Mouse (Mus musculus) right cerebral cortex, adult 2 months (tissue): ENCODE data around the gene Adal.
A peak's percentile ranks its signal among the peaks of the same experiment; 100 is the strongest.
"Not testable (repeated sequence)": the region's sequence is repeated elsewhere in the genome, so short reads cannot be mapped to it uniquely, and the experiment has no call there.

Experiments
- DNase-seq, 2 experiments: peaks; one replicate each; pipeline ENCODE4 v3.0.0; 2021 to 2022; ENCODE audit warnings: low spot score in 2 of 2

The Adal gene

DNA sequence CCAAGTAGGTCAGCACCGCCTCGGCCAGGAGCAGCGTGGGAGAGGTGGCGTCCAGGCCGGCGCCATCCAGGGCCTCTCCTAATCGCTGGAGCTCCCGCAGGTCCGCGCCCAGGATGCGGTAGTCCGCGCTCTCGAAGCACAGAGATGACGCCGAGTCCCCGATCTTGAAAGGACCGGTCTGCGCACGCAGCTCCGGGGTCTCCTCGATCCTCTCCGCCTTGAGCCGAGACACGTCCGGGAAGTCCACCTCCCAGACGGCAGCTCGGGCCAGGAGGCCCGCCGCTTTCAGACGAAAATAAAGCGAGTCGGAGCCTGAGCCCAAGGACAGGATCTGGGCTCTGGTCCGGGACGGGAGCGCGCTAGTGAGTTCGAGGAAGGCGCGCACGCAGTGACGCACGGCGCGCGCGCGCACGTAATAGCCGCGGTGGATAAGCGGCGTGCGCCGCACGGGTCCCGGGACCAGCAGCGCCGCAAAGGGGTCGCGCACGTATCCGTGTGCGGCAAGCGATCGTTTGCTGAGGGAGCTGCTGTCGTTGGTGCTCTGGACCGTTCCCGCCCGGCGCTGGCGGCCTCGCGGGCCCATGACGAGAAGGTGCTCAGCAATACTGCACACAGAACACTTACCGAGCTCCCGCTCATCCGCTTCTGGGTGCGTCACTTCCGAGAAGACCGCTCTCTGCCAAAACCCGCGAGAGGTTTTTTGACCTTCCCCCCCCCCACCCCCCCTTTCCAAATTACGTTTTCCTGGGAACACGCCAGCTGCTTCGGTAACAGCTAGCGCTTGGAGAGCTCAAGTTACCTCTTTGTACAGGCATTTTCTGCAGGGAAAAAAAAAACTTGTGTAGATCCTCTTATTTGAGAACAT is at the start of gene Adal, which contains the start of gene Lcmt2:
Gene Adal, plus strand, starts transcription at position 411 of the 865 bp plus-strand sequence.
Gene Lcmt2, minus strand, starts transcription at position 636 of the 865 bp plus-strand sequence.
- peak; percentile 88 to 97 for DNase-seq

- DNase-seq: peak; percentile 83 to 85
These were observed 38.2 kb upstream of the Adal start for GRCm38 (mm10) chr2:121102051-121102450.

DNA sequence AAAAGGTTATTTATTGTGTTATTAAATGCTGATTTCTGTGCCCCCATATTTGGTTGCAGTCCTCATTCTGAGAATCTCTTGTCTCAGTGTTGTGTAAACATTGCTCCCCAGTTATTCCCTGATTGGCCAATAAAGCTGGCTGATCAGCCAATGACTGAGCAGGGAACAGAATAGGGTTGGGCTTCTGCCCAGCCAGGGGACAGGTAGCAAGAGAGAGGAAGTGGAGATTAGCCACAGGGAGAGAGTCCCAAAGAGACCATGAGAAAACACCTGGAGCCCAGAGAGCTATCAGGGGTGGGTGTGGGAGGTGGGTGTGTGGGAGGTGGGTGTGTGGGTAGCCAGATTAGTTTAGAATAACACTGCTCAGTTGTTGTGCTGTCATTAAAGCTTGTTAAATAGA is 34.3 kb upstream of the Adal start:
- DNase-seq: no peak

- DNase-seq: no peak
These were observed 30.5 kb upstream of the Adal start, which contains the start of gene Tgm7 for GRCm38 (mm10) chr2:121109695-121110094. Tgm7 (minus strand) TSS chr2:121109795.

DNA sequence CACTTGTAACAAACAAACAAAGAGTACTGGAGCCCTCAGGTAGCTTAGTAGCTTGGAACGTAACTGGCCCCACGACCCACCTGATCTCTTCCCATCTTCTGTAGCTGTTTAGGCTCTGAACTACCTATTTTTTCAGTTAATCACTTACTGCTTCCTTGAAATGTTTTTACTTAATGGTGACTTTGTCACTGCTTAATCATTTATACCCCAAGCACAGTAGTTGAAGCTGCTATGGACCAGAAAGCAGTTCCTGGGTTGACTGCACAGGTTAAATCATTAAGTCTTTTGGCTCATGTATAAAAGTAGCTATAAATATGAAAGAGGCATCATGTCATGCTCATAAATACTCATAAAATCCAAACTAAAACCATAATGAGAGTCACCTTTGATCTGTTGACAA is 24.8 kb upstream of the Adal start:
- DNase-seq: no peak

- DNase-seq: no peak
These were observed 21.0 kb upstream of the Adal start for GRCm38 (mm10) chr2:121119260-121119659.

DNA sequence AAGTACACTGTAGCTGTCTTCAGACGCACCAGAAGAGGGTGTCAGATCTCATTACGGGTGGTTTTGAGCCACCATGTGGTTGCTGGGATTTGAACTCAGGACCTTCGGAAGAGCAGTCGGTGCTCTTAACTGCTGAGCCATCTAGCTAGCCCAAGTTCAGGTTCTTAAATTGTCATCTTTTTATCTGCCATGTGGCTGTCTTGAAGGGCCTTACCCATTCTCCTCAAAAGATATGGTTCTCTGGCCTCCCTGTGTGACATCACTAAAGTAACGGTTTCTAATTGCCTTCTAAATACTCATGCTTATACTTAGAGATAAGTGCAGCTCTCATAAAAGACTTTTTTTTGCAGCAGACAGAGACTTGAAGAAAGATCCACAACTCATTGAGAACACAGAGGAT is 13.9 kb upstream of the Adal start:
- DNase-seq: not testable (repeated sequence)

GRCm38 (mm10) chr2:121127536-121127935 is 12.7 kb upstream of the Adal start:
- no peak for DNase-seq

DNA sequence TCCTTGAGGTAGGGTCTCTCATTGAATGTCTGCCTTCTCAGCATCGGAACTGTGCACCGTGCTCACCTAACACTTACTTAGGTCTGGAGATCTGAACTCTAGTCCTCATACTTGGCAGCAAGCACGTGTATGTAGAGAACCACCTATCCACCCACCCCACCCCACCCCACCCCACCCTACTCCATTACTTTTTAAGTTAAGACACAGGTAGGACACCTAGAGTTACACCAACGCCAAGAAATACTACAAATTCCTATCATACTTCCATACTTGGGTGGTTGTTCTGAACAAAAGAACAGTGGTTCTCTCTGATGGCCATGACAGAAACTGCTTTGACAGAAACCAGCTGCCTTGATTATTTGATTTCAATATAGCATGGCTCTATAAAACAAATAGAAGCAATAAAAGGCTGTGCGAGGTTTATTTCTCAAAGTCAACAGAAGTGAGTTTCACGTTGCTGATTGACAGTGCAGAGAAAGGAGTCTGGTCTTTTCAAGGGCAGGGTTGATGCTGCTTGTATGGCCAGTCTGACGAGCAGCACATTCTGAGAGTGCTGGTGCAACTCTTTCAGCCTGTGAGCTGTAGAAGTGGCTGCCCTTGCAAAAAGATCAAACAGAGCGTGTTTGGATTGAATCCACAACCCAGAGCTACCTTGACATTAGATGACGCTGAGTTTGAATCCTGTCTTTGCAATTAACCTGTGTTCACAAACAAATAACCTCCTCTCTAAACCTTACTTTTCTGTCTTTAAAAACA is 11.2 kb upstream of the Adal start:
- no peak for DNase-seq

- no peak for DNase-seq
These were observed 7.4 kb upstream of the Adal start for GRCm38 (mm10) chr2:121132822-121133221.

DNA sequence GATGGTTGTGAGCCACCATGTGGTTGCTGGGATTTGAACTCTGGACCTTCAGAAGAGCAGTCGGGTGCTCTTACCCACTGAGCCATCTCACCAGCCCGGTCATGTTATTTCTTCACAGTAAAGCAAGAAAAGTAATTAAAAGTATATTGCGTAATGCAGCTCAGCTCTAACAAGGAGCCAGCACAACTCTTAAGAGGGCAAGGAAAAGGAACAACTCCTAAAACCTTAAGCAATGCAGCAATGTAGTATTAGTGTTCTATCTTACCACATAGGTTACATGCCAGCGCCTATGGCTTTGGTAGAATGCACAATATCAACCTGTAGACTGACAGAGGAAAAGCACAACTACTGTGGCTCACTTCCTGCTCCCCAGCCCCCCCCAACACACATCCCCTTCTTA is 2.9 kb upstream of the Adal start:
- no peak for DNase-seq

DNA sequence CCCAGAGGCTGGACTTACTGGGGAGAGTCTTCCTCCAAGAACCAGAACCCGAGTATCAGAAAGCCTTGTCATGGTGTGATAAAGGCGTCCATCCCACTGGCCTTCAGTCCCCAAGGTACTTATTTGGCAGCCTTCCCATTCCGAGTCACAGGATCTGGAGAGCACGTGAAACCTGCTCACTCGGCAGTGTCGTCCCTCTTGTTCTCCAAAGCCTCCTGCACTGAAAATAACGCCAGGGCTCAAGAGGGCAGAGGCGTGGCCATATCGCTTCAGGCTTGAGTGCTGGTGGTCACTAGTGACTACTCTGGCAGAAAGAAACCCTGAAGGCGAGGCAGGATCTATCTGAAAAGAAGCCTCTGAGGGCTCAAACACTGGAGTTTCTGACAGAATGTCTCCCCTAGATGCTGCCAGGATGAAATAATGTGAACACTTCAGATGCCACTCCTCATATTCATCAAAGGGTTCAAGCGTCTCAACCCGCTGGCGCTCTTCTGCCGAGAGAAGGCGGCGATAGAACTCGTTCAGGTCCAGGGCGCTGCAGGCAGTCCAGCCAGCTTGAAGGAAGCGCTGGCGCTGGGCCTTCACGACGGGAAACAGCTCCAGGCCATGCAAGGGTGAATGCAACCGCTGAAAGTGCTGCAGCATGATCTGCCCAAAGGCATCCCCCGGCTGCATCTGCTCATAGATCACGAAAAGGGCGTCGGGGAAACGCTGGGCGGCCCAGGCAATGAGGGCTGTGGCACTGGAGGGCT is 786 bp upstream of the Adal start:
- peak; percentile 4 to 36 for DNase-seq

DNA sequence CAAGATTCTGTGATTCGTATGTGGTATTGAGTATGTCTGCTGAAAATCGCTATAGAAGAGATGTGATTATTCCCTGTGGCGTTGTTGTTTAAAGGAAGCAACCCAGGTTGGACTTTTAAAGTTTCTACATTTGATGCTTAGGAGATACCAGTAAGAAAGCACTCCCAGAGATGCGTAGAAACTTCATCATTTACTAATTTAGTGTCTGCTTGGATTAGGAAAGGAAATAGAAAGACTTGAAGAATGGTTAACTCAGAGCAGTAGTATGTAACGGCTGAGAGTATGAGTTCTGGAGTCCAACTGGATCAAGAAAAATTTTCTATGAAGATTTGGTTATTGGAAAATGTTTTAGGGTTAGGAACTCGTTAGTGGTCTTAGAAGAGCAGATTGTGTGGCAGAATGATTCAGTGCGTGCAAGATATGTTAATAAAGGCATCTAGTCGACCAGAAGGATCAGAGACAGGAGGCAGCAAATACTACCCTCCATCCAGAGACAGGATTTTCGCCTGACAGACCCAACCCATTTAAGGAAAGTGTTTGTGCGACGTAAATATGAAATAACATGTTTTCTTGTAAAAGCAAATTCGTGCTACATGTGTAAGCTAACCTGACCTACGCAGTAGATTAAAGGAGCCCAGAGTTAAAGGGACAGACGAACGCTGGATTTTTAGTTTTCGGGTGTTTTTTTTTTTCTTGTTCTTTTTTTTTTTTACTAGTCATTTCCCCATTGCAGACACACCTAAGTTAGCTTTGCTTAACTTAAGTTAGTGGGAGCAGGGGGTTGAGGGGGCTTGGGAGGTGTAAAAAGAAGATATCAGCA is 1.2 kb downstream of the Adal start:
- DNase-seq: no peak

- DNase-seq: no peak
These were observed 2.2 kb downstream of the Adal start for GRCm38 (mm10) chr2:121142415-121142814.

DNA sequence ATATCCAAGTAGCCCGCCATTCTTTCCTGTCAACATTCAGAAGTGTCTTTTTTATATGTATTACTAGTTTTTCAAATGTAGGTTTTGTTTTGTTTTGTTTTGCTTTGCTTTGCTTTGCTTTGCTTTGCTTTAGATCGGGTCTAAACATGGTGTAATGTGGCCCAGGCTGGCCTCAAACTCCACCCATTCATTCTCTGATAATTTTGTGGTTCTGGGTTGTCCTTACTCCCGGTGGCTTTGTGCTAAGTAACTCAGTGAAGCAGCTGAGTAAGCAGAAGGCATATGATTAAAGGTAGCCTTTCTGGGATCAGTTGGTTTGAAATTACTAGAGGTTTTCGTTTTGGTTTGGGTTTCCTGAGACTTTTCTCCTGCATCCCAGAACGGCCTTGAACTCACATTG is 9.5 kb downstream of the Adal start:
- DNase-seq: no peak

GRCm38 (mm10) chr2:121153100-121153499 is 12.9 kb downstream of the Adal start:
- no peak for DNase-seq

- DNase-seq: no peak
These were observed 28.9 kb downstream of the Adal start for GRCm38 (mm10) chr2:121169173-121169572.

- DNase-seq: peak in 1 of 2 experiments; percentile 25
These were observed 29.7 kb downstream of the Adal start for GRCm38 (mm10) chr2:121169902-121170301.

DNA sequence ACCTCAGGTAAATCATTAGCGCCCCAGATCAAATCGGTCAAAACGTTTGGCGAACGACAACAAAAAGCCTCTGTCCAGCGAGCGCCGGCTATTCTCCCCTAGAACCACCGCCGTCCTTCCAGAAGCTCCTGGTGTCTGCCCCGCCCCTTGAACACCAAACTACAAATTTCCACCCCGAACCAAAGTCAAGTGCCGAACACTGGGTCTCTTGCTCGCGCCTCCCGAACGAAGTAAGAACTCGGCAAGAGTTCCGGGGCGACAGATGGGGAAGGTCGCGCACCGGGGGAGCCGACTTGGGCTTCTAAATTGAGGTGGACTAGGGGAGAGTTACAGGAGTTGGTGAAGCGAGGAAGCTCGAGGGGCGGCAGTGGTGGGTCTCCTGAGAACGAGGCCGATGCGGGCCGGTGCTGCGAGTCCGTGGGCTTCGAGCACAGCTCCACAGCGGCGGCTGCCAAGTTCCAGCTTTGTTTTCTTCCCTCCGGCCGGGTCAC is 30.3 kb downstream of the Adal start, which contains the start of gene Tubgcp4:
Gene Tubgcp4, plus strand, starts transcription at position 174 of the 491 bp plus-strand sequence.
- no peak for DNase-seq

- peak; percentile 80 to 83 for DNase-seq
These were observed 30.9 kb downstream of the Adal start, which contains the start of gene Zscan29 for GRCm38 (mm10) chr2:121170980-121171742. Zscan29 (minus strand) TSS chr2:121171125.
